Mouse (Mus musculus): ENCODE data around the gene Gramd1b. TPM values are rescaled to one million over a fixed set of nuclear protein-coding genes. Genes with fewer than 3 reads are reported as not detected.

The Gramd1b gene
- polyA plus RNA-seq, 1 experiment from 2014 or later: 4.2 TPM

GRCm38 (mm10) chr9:40528733-40529132 lies 2.5 kb downstream of the Gramd1b start:
- peaks cover 10% of the 10 kb centered on the region for H3K27me3 ChIP-seq (ENCODE audit: control insufficient read depth, insufficient read depth, low read depth, low read length)
- no peak overlapping the region for H3K9ac ChIP-seq (ENCODE audit: low read length)
- H3K9me3 ChIP-seq (ENCODE audit: control insufficient read depth, low read length): no peaks in the 10 kb centered on the region
- H3K4me2 ChIP-seq (ENCODE audit: low read depth, low read length): no peak overlapping the region
- H3K4me3 ChIP-seq (ENCODE audit: low read length): no peak overlapping the region
- WGBS: 48% methylated on average over 4 of the region's 4 CpGs
- no peak overlapping the region for H3K27ac ChIP-seq (ENCODE audit: low read length)
- no peaks in the 10 kb centered on the region for H3K4me1 ChIP-seq (replicated peaks; ENCODE audit: control insufficient read depth, insufficient read depth, low read length)
- no peaks in the 10 kb centered on the region for H3K36me3 ChIP-seq (ENCODE audit: control insufficient read depth, insufficient read depth, low read length)
- no peak for ATAC-seq (ENCODE audit: low read depth)

- 30% methylated on average over 3 of the region's 3 CpGs for WGBS
- Histone ChIP-seq H3K4me3 (ENCODE audit: low read length) (no peak overlapping the region), H3K4me2 (ENCODE audit: low read depth, low read length) (no peak overlapping the region), H3K9me3 (ENCODE audit: control insufficient read depth, low read length) (no peaks in the 10 kb centered on the region), H3K4me1 (replicated peaks; ENCODE audit: control insufficient read depth, insufficient read depth, low read length) (no peaks in the 10 kb centered on the region), H3K27ac (ENCODE audit: low read length) (no peak overlapping the region), H3K27me3 (ENCODE audit: control insufficient read depth, insufficient read depth, low read depth, low read length) (peaks cover 8% of the 10 kb centered on the region), H3K9ac (ENCODE audit: low read length) (no peak overlapping the region), H3K36me3 (ENCODE audit: control insufficient read depth, insufficient read depth, low read length) (no peaks in the 10 kb centered on the region)
- ATAC-seq (ENCODE audit: low read depth): no peak
These were observed 4.3 kb downstream of the Gramd1b start for GRCm38 (mm10) chr9:40526928-40527327.

- ATAC-seq (ENCODE audit: low read depth): no peak
- Histone ChIP-seq H3K36me3 (ENCODE audit: control insufficient read depth, insufficient read depth, low read length) (no peaks in the 10 kb centered on the region), H3K4me1 (replicated peaks; ENCODE audit: control insufficient read depth, insufficient read depth, low read length) (no peaks in the 10 kb centered on the region), H3K27ac (ENCODE audit: low read length) (no peak overlapping the region), H3K4me2 (ENCODE audit: low read depth, low read length) (no peak overlapping the region), H3K27me3 (ENCODE audit: control insufficient read depth, insufficient read depth, low read depth, low read length) (no peaks in the 10 kb centered on the region), H3K9me3 (ENCODE audit: control insufficient read depth, low read length) (no peaks in the 10 kb centered on the region), H3K4me3 (ENCODE audit: low read length) (no peak overlapping the region), H3K9ac (ENCODE audit: low read length) (no peak overlapping the region)
- 70% methylated on average over 7 of the region's 7 CpGs for WGBS
These were observed 9.0 kb downstream of the Gramd1b start for GRCm38 (mm10) chr9:40522156-40522555.

GRCm38 (mm10) chr9:40521097-40521496 lies 10.1 kb downstream of the Gramd1b start:
- H3K9me3 ChIP-seq (ENCODE audit: control insufficient read depth, low read length): no peaks in the 10 kb centered on the region
- H3K4me2 ChIP-seq (ENCODE audit: low read depth, low read length): no peak overlapping the region
- no peak overlapping the region for H3K9ac ChIP-seq (ENCODE audit: low read length)
- no peak overlapping the region for H3K4me3 ChIP-seq (ENCODE audit: low read length)
- H3K36me3 ChIP-seq (ENCODE audit: control insufficient read depth, insufficient read depth, low read length): no peaks in the 10 kb centered on the region
- no peak overlapping the region for H3K27ac ChIP-seq (ENCODE audit: low read length)
- WGBS: 85% methylated on average over 6 of the region's 6 CpGs
- H3K4me1 ChIP-seq (replicated peaks; ENCODE audit: control insufficient read depth, insufficient read depth, low read length): no peaks in the 10 kb centered on the region
- no peaks in the 10 kb centered on the region for H3K27me3 ChIP-seq (ENCODE audit: control insufficient read depth, insufficient read depth, low read depth, low read length)
- no peak for ATAC-seq (ENCODE audit: low read depth)

- ATAC-seq (ENCODE audit: low read depth): no peak
- Histone ChIP-seq H3K4me1 (replicated peaks; ENCODE audit: control insufficient read depth, insufficient read depth, low read length) (no peaks in the 10 kb centered on the region), H3K36me3 (ENCODE audit: control insufficient read depth, insufficient read depth, low read length) (no peaks in the 10 kb centered on the region), H3K4me3 (ENCODE audit: low read length) (no peak overlapping the region), H3K4me2 (ENCODE audit: low read depth, low read length) (no peak overlapping the region), H3K9ac (ENCODE audit: low read length) (no peak overlapping the region), H3K27ac (ENCODE audit: low read length) (no peak overlapping the region), H3K9me3 (ENCODE audit: control insufficient read depth, low read length) (no peaks in the 10 kb centered on the region), H3K27me3 (ENCODE audit: control insufficient read depth, insufficient read depth, low read depth, low read length) (no peaks in the 10 kb centered on the region)
- WGBS: 79% methylated on average over 3 of the region's 3 CpGs
These were observed 11.9 kb downstream of the Gramd1b start for GRCm38 (mm10) chr9:40519294-40519693.

GRCm38 (mm10) chr9:40511970-40512369 lies 19.2 kb downstream of the Gramd1b start:
- Histone ChIP-seq H3K4me1 (replicated peaks; ENCODE audit: control insufficient read depth, insufficient read depth, low read length) (no peaks in the 10 kb centered on the region), H3K36me3 (ENCODE audit: control insufficient read depth, insufficient read depth, low read length) (no peaks in the 10 kb centered on the region), H3K9me3 (ENCODE audit: control insufficient read depth, low read length) (no peaks in the 10 kb centered on the region), H3K4me2 (ENCODE audit: low read depth, low read length) (no peak overlapping the region), H3K27me3 (ENCODE audit: control insufficient read depth, insufficient read depth, low read depth, low read length) (no peaks in the 10 kb centered on the region), H3K27ac (ENCODE audit: low read length) (no peak overlapping the region), H3K9ac (ENCODE audit: low read length) (no peak overlapping the region), H3K4me3 (ENCODE audit: low read length) (no peak overlapping the region)
- 64% methylated on average over 2 of the region's 2 CpGs for WGBS
- ATAC-seq (ENCODE audit: low read depth): no peak

DNA sequence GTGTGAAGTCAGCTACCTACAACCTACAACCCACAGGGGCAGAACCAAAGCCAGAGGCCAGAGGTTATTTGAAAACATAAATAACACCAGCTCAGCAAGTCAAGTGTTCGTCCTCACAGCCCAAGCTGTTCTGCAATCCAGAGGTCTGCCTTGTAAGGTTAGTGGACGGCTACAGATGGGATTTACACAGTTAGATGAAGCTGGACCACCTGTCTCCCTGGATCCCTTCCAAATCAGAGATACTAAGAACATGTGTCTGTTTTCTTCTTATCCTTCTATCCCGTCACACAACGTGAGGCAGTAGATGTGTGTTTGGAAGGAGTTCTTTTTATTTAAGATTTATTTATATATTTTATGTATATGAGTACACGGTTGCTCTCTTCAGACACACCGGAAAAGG lies 21.7 kb downstream of the Gramd1b start:
- Histone ChIP-seq H3K4me2 (ENCODE audit: low read depth, low read length) (no peak overlapping the region), H3K27ac (ENCODE audit: low read length) (no peak overlapping the region), H3K4me3 (ENCODE audit: low read length) (no peak overlapping the region), H3K4me1 (replicated peaks; ENCODE audit: control insufficient read depth, insufficient read depth, low read length) (no peaks in the 10 kb centered on the region), H3K9ac (ENCODE audit: low read length) (no peak overlapping the region), H3K9me3 (ENCODE audit: control insufficient read depth, low read length) (no peaks in the 10 kb centered on the region), H3K36me3 (ENCODE audit: control insufficient read depth, insufficient read depth, low read length) (no peaks in the 10 kb centered on the region), H3K27me3 (ENCODE audit: control insufficient read depth, insufficient read depth, low read depth, low read length) (no peaks in the 10 kb centered on the region)
- WGBS: 58% methylated on average over 6 of the region's 6 CpGs
- ATAC-seq (ENCODE audit: low read depth): no peak

DNA sequence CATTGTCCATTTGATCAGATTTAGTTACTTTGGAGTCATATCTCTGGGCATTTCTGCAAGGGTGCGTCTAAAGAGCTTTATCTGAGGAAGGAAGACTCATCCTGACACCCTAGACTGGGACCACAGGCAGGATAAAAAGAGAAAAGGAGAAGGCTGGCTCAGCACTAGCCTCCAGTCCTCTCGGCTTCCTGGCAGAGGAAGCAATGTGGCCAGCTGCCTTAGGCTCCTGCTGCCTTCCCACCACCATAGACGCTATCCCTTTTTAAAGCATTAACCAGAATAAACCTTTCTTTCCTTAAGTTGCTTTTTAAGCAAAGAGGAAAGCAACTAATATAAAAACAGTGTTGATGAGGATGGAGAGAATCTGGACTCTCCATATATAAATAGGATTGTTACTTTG lies 24.6 kb downstream of the Gramd1b start:
- H3K4me1 ChIP-seq (replicated peaks; ENCODE audit: control insufficient read depth, insufficient read depth, low read length): no peaks in the 10 kb centered on the region
- H3K36me3 ChIP-seq (ENCODE audit: control insufficient read depth, insufficient read depth, low read length): no peaks in the 10 kb centered on the region
- H3K4me3 ChIP-seq (ENCODE audit: low read length): no peak overlapping the region
- no peak overlapping the region for H3K27ac ChIP-seq (ENCODE audit: low read length)
- H3K9ac ChIP-seq (ENCODE audit: low read length): no peak overlapping the region
- H3K27me3 ChIP-seq (ENCODE audit: control insufficient read depth, insufficient read depth, low read depth, low read length): no peaks in the 10 kb centered on the region
- no peak for ATAC-seq (ENCODE audit: low read depth)
- no peaks in the 10 kb centered on the region for H3K9me3 ChIP-seq (ENCODE audit: control insufficient read depth, low read length)
- 74% methylated on average over 3 of the region's 3 CpGs for WGBS
- no peak overlapping the region for H3K4me2 ChIP-seq (ENCODE audit: low read depth, low read length)

DNA sequence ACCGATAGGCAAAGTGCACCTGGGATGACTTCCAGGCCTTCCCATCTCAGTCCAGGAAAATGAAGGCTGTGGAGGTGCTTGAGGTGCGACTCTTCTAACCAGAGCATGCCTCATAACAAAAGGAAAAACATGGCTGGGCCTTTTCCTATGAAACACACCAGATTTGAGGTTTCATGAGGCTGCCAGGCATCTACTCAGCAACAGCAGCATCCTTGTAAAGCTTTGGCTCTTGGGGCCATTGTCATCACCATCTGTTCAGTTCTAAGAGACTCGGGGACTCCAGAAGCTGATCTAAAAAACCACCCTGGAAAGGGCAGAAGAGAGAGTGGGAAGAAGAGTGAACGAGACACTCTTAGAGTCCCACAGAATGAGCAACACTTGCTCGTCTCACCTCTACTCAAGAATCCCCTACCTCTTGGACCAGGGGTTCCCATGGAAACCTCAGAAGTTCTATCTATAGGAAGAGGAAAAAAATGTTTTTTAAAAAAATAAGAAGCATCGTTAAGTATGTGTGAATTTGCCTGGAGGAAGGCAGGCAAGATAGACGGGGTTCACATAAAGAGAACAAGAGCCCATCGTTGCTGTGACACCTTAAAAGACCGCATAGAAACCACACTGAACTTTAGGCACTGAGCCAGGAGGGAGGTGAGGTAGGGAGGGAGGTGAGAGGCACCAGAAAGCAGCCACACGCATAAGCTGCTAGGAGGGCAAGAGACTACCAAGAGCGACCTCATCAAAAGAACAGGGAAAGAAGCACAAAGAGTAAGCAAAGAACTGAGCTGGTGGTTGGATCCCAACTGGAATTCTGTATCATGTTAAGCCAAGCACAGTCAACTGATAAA lies 25.5 kb downstream of the Gramd1b start:
- WGBS: 66% methylated on average over 11 of the region's 11 CpGs
- no peaks in the 10 kb centered on the region for H3K4me1 ChIP-seq (replicated peaks; ENCODE audit: control insufficient read depth, insufficient read depth, low read length)
- no peak for ATAC-seq (ENCODE audit: low read depth)
- no peak overlapping the region for H3K9ac ChIP-seq (ENCODE audit: low read length)
- H3K4me2 ChIP-seq (ENCODE audit: low read depth, low read length): no peak overlapping the region
- no peaks in the 10 kb centered on the region for H3K27me3 ChIP-seq (ENCODE audit: control insufficient read depth, insufficient read depth, low read depth, low read length)
- no peak overlapping the region for H3K27ac ChIP-seq (ENCODE audit: low read length)
- no peak overlapping the region for H3K4me3 ChIP-seq (ENCODE audit: low read length)
- H3K9me3 ChIP-seq (ENCODE audit: control insufficient read depth, low read length): no peaks in the 10 kb centered on the region
- H3K36me3 ChIP-seq (ENCODE audit: control insufficient read depth, insufficient read depth, low read length): no peaks in the 10 kb centered on the region

Measured in lung, embryonic 16.5 days (tissue).